Mouse (Mus musculus) intestine, embryonic 15.5 days (tissue): Measurements from ENCODE around the gene Plekhb2. TPM values are rescaled to one million over a fixed set of nuclear protein-coding genes. Genes with fewer than 3 reads are reported as not detected.

Experiments used
- ATAC-seq: fragments of 200-750 bp; cut with Nextera tagmentation; 2 replicates; pipeline ENCODE4 v1.8.0; 2017; ENCODE audit warnings: moderate TSS enrichment, moderate library complexity
- H3K27ac ChIP-seq: fragments of 300-500 bp; sonication (generic); 2 replicates; pipeline ENCODE4 v1.5.1; 2015; ENCODE audit warnings: mild to moderate bottlenecking, inconsistent platforms
- H3K27me3 ChIP-seq: fragments of 300-500 bp; sonication (generic); replicated peaks from 2 replicates; pipeline ENCODE4 v1.6.1; 2015; ENCODE audit warnings: inconsistent platforms
- H3K36me3 ChIP-seq: fragments of 300-500 bp; sonication (generic); 2 replicates; pipeline ENCODE4 v1.6.1; 2015; ENCODE audit warnings: inconsistent platforms
- H3K4me1 ChIP-seq: fragments of 300-500 bp; sonication (generic); replicated peaks from 2 replicates; pipeline ENCODE4 v1.6.1; 2015; ENCODE audit warnings: inconsistent platforms
- H3K4me2 ChIP-seq: fragments of 300-500 bp; sonication (generic); replicated peaks from 2 replicates; pipeline ENCODE4 v1.6.1; 2015; ENCODE audit warnings: mild to moderate bottlenecking, inconsistent platforms
- H3K4me3 ChIP-seq: fragments of 300-500 bp; sonication (generic); replicated peaks from 2 replicates; pipeline ENCODE4 v1.5.1; 2015; ENCODE audit warnings: inconsistent platforms
- H3K9ac ChIP-seq: fragments of 300-500 bp; sonication (generic); 2 replicates; pipeline ENCODE4 v1.6.1; 2015; ENCODE audit warnings: inconsistent platforms
- H3K9me3 ChIP-seq: fragments of 300-500 bp; sonication (generic); 2 replicates; pipeline ENCODE4 v1.6.1; 2016; ENCODE audit warnings: inconsistent platforms
- WGBS: fragments of 180-500 bp; shearing (Covaris S2); methylation state at CpG from one replicate; pipeline ENCODE4 v1.1.7; 2015; 5-methylcytosine and 5-hydroxymethylcytosine counted together
- polyA plus RNA-seq: library from polyadenylated mRNA; unstranded; fragments of >200 nt; fragmentation: Nextera tagmentation; extraction: Ambion mirVana; gene quantifications from 2 replicates; pipeline ENCODE4 v1.2.1, GENCODE M21; 2015

The Plekhb2 gene
- polyA plus RNA-seq, 1 experiment from 2014 or later: 78.3 TPM

DNA sequence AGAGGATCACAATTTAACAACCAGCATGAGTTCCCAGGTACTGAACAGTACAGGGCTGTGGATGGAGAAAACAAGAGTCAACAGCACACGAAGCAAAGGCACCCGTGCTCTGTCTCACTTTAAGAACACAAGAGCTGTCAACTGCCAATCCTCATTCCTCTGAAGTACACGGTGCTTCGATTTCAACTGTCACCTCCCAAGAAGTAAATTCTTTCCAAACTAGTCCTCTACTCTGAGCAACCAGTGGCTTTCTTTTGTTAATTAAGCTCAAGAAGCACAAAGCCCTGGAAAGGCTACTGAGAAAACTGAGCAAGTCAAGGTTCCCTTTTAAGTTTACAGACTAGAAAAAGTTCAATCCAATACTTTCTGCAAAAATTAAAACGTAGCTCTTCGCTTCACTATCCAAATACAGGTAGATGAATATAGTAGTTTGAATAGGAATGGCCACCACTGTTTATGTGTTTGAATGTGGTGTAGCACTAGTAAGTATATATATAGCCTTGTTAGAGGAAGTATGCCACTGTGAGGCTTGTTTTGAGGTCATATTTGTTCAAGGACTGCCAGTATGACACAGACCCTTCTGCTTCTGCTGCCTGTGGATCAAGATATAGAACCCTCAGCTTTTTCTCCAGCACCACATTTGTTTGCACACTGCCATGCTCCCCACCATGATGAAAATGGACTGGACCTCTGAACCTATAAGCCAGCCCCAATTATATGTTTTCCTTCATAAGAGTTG lies 11.7 kb upstream of the Plekhb2 start:
- no peaks in the 10 kb centered on the region for H3K9me3 ChIP-seq
- peaks cover 17% of the 10 kb centered on the region for H3K4me1 ChIP-seq
- ATAC-seq: no peak
- peaks cover 4% of the 10 kb centered on the region; the same call in 1 of the 2 replicates for H3K36me3 ChIP-seq
- no peak overlapping the region for H3K4me3 ChIP-seq
- WGBS: 77% methylated on average over 6 of the region's 6 CpGs
- no peaks in the 10 kb centered on the region for H3K27me3 ChIP-seq
- H3K27ac ChIP-seq: no peak overlapping the region
- no peak overlapping the region for H3K9ac ChIP-seq
- no peak overlapping the region for H3K4me2 ChIP-seq

DNA sequence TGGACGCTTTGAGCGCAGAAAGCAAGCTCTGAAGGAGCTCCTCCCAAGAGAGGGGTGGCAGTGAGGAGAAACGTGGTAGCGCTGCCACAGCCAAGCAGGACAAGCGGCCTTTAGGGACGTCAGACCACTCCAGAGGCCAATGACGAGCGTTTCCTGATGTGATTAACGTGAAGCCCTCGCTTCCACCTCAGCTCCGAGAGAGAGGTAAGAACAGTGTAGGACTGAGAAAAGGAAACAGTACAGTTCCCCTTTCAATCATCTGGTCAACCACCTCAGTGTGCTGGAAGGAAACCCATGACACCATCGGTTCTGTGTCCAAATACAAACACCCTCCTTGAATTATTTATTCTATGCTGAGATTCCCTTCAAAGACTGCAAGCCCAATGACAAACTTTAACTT lies 10.5 kb upstream of the Plekhb2 start:
- H3K9me3 ChIP-seq: no peaks in the 10 kb centered on the region
- H3K27ac ChIP-seq: no peak overlapping the region
- H3K9ac ChIP-seq: no peak overlapping the region
- WGBS: 57% methylated on average over 12 of the region's 12 CpGs
- no peaks in the 10 kb centered on the region for H3K27me3 ChIP-seq
- no peak overlapping the region for H3K4me3 ChIP-seq
- H3K4me1 ChIP-seq: peaks cover 14% of the 10 kb centered on the region
- no peak overlapping the region for H3K4me2 ChIP-seq
- H3K36me3 ChIP-seq: peaks cover 4% of the 10 kb centered on the region; the same call in 1 of the 2 replicates
- no peak for ATAC-seq

DNA sequence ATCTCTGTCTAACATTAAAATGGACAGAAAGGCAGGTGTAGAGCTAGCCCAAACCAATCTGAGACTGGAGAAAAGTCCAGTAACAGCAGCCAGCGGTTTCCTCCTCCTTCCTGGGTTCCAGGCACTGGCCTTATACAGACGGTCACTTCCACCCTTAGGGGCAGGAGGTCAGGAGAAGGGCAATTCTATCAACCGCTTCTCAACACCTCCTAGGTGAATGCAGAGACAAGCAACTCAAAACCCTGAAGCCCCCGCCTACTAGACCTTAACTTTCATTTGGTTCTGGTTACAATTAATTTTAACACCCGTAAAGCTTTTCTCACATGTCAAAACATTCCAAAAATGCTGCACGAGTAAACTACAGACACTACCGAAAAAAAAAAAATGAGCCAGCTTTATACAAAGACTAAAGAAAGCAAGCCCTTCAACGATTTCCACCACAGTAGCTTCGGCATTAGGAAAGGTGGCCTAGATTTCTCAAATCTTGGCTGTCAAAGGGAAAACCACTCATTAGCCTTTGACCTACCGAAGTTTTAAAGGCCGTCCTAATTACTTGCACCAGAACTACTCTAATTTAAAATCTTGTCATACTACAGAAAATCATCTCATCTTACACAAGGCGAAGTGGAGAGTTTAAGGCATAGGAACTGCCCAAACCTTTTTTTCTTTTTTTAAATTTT lies 7.9 kb upstream of the Plekhb2 start:
- H3K36me3 ChIP-seq: no peaks in the 10 kb centered on the region
- H3K4me2 ChIP-seq: peak overlapping the region; percentile 73
- no peaks in the 10 kb centered on the region for H3K27me3 ChIP-seq
- peak overlapping the region; percentile 96 for H3K27ac ChIP-seq
- H3K4me1 ChIP-seq: peaks cover 14% of the 10 kb centered on the region
- no peaks in the 10 kb centered on the region for H3K9me3 ChIP-seq
- peak overlapping the region; percentile 95 for H3K9ac ChIP-seq
- ATAC-seq: no peak
- under 1% methylated on average over 12 of the region's 12 CpGs for WGBS
- peak overlapping the region; percentile 80 for H3K4me3 ChIP-seq

DNA sequence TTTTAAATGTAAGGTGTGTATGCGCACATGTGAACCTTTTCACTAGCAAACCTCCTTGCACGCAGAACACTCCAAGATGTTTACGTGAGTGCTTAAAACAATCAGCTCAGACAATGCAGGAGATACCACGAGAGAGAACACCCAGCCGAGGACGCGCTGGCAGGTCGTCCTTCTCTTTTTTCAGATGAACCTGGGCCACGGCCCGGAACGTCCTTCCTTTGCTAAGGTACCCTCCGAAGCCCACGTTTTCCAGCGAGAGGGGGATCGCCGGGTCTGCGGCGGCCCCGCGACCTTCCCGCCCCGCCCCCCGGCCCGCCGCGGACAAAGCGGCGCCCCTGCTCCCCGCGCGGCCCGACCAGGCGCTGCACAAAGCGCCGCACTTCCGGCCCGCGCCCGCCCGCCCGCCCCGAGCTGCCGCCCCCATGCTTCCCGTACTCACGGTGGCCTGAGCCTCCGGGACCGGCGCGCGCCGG lies 7.4 kb upstream of the Plekhb2 start:
- Histone ChIP-seq H3K27ac (peak overlapping the region; percentile 96), H3K4me2 (peak overlapping the region; percentile 73), H3K9me3 (no peaks in the 10 kb centered on the region), H3K27me3 (no peaks in the 10 kb centered on the region), H3K4me3 (peak overlapping the region; percentile 80), H3K9ac (peak overlapping the region; percentile 95), H3K4me1 (peaks cover 14% of the 10 kb centered on the region), H3K36me3 (no peaks in the 10 kb centered on the region)
- ATAC-seq: peak; percentile 94
- under 1% methylated on average over 38 of the region's 51 CpGs for whole genome bisulfite sequencing

DNA sequence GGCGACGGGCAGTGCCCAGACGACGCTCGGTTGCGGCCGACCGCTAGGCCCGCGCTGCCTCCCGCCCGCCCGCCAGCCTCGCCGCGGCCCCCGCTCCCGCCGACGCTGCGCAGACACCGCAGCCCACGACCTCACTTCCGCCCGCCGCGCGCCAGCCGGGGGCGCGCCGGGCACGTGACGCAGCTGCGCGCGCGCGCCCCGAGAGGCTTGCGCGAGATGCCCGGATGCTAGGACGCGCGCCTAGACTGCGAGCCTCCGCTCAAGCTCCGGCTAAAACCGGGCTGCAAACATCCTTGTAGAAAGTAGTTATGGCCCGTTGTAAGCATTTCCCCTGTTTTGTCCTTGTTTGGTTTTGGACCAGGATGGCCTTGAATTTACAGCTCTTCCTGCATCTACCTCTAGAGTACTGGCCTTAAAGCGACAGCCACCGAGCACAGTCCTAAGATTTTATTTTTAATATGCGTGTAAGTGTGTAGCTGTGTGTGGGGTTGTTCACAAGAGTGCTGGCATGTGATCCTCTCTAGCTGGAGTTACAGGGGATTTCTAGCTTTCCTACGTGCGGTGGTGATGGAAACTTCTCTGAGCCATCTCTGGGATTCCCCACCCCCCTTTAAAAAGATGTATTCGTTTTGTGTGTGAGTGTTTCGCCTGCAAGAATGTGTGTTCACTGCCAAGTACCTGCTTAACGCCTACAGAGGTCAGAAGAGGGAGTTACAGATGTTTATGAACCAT lies 6.7 kb upstream of the Plekhb2 start, which contains the start of gene Fam168b:
Gene Fam168b, minus strand, starts transcription at position 179 of the 732 bp plus-strand sequence.
- H3K9ac ChIP-seq: peak within 1 kb of the TSS; percentile 95
- peaks cover 14% of the 10 kb centered on the region for H3K4me1 ChIP-seq
- under 1% methylated on average over 45 of the region's 59 CpGs for WGBS
- peak within 1 kb of the TSS; percentile 80 for H3K4me3 ChIP-seq
- H3K27ac ChIP-seq: peak within 1 kb of the TSS; percentile 96
- no peaks in the 10 kb centered on the region for H3K27me3 ChIP-seq
- H3K9me3 ChIP-seq: no peaks in the 10 kb centered on the region
- peak within 1 kb of the TSS; percentile 73 for H3K4me2 ChIP-seq
- no peaks in the 10 kb centered on the region for H3K36me3 ChIP-seq
- ATAC-seq: peak; percentile 93

DNA sequence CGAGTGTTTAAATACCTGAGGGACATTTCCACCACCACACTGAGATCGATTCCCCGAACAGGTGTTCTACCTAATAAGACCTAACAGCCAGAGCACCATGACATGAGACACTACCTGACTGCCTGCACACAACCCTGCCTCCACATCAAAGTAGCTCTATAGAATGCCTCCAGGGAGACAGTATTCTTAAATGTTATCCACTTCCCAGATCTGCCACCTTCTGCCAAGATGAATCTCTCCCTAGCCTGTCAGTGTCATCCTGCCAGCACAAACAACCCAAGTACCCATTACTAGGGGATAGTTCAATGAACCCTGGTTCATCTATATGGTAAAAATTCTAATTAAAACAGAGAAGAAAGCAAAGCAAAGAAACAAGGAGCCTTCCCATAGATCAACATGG lies 2.7 kb upstream of the Plekhb2 start:
- Histone ChIP-seq H3K9me3 (no peaks in the 10 kb centered on the region), H3K4me1 (peaks cover 3% of the 10 kb centered on the region; the same call in 1 of the 2 replicates), H3K36me3 (no peaks in the 10 kb centered on the region), H3K4me3 (no peak overlapping the region), H3K27me3 (no peaks in the 10 kb centered on the region), H3K9ac (no peak overlapping the region), H3K4me2 (no peak overlapping the region), H3K27ac (no peak overlapping the region)
- no peak for ATAC-seq
- 84% methylated on average over 3 of the region's 3 CpGs for WGBS

DNA sequence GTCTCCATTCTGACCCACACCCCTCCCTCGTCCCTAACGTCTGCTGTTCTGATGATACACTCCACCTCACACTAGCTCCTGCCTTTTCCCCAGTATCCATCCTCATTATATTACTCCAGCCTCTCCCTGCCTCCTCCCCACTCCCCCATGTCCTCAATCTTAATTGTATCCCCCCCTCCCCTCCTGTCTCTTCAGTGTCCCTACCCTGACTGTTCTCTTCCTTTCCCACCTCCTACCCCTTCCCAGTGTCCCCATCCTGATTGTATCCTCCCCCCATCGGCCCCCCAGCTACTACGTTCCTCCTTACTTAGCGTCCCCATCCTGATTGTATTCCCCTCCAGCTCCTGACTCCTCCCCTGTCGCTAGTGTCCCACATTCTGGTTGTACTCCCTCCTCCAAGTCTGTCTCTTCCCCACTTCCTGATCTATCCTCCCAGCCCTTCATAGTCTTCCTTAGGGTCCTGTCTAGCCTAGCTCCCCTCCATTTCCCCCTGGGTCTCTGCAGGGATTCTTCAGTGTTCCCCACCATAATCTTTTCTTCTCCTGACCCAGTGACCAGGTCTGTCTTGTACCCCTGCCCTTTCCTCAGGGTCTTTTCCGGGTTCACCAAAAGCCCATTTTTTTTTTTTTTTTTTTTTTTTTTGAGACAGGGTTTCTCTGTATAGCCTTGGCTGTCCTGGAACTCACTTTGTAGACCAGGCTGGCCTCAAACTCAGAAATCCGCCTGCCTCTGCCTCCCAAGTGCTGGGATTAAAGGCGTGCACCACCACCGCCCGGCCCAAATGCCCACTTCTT lies 764 bp downstream of the Plekhb2 start:
- Histone ChIP-seq H3K36me3 (no peaks in the 10 kb centered on the region), H3K27me3 (no peaks in the 10 kb centered on the region), H3K4me2 (peak overlapping the region; percentile 89), H3K4me1 (0 out of 2 replicates have a peak, but pooled peaks cover 3% of the 10 kb centered on the region), H3K27ac (peak overlapping the region; percentile 64), H3K9ac (peak overlapping the region; percentile 83), H3K4me3 (peak overlapping the region; percentile 79), H3K9me3 (no peaks in the 10 kb centered on the region)
- 47% methylated on average over 11 of the region's 11 CpGs for WGBS
- peak; percentile 40 for ATAC-seq

DNA sequence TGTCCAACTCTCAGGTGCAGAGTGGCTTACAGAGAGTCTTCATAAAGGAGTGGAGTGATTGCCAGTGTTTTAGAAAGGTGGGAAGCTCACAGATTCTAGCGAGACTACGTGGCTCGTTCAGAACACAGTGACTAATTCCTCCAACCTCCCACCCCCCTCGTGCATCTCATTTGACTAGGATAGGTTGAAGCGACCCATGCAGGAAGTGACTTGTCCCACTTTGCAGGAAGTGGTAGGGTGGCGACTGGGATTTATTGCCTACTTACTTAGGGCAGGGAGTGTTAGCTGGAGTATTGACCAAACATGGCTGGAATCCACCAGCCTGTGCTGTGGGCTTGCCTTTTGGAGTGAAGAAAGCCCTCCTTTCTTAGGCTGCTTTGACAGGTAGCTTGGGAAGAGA lies 1.8 kb downstream of the Plekhb2 start:
- Histone ChIP-seq H3K27ac (peak overlapping the region; percentile 64; the same call in 1 of the 2 replicates), H3K36me3 (no peaks in the 10 kb centered on the region), H3K9ac (no peak overlapping the region), H3K4me2 (peak overlapping the region; percentile 89), H3K9me3 (no peaks in the 10 kb centered on the region), H3K4me3 (peak overlapping the region; percentile 8), H3K27me3 (no peaks in the 10 kb centered on the region), H3K4me1 (0 out of 2 replicates have a peak, but pooled peaks cover 3% of the 10 kb centered on the region)
- ATAC-seq: peak; percentile 68
- WGBS: 36% methylated on average over 6 of the region's 6 CpGs

DNA sequence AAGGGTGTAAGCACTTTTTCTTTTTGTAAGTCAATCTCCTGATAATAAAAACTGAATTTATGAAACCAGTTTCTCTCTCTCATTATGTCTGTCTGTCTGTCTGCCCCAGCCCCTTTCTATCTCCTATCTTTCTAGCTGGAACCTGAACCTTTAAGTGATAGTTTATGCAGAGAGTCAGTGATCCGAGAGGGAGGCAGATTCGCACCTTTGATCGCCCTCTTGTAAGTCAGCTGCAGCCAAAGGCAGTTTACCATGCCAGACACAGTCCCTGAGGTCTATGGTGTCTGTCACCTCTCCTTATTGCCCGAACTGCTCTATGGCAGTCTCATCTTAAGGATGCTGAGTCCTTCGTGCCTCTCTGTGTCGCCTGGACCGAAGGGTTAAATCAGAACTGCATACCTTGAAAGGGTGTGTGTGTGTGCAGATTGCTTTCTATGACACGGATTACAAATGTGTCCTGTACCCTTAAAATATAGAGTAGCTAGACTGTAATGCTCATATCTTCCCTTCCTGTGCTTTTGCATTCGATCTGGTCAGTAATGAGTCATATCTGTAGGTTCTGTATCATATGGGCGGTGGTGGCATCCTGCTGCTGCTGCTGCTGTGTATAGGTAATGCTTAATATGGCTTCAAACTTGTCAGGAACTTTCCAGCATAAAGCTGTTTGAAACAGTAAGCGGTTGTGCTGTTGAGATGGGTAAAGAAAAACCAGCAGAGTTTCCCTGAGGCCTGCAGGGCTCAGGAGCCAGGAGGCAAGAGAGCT lies 2.5 kb downstream of the Plekhb2 start:
- ATAC-seq: no peak

DNA sequence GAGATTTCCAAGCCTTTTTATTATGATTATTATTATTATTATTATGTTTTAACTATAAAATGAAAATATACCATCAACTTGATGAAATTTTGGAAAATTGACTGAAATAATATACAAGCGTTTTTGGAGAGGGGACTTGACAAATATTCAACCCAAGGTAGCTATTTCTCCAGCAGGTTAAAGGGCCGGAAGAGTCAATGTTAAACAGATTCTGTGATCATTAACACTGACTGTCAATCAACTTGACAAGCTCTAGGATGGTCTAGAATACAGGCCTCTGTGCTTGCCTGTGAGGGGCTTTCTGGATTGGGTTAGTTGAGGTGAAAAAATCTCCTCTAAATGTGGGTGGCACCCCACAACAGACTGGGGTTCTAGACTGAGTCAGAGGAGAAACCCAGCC lies 4.0 kb downstream of the Plekhb2 start:
- Histone ChIP-seq H3K27me3 (no peaks in the 10 kb centered on the region), H3K9ac (no peak overlapping the region), H3K9me3 (no peaks in the 10 kb centered on the region), H3K27ac (no peak overlapping the region), H3K36me3 (no peaks in the 10 kb centered on the region), H3K4me3 (no peak overlapping the region), H3K4me1 (0 out of 2 replicates have a peak, but pooled peaks cover 3% of the 10 kb centered on the region), H3K4me2 (no peak overlapping the region)
- no peak for ATAC-seq
- 79% methylated on average over 2 of the region's 2 CpGs for WGBS

More for the DNA sequence above, 2.5 kb downstream of the Plekhb2 start:
- Histone ChIP-seq H3K27me3 (no peaks in the 10 kb centered on the region), H3K4me3 (no peak overlapping the region), H3K9ac (no peak overlapping the region), H3K4me2 (peak overlapping the region; percentile 89), H3K27ac (0 out of 2 replicates have a peak overlapping the region, but pooled peaks have one; percentile 64), H3K36me3 (no peaks in the 10 kb centered on the region), H3K4me1 (0 out of 2 replicates have a peak, but pooled peaks cover 3% of the 10 kb centered on the region), H3K9me3 (no peaks in the 10 kb centered on the region)
- WGBS: 73% methylated on average over 11 of the region's 11 CpGs
